Mouse (Mus musculus) T-helper 17 cell (primary cell): ENCODE results near the gene Foxd4.

Experiments
- in situ Hi-C, 2 experiments: fragments of 300-600 bp; cut with MboI, MseI; formaldehyde crosslinking; loops; 1 replicate in 1 of 2; 2 replicates in 1 of 2; pipeline ENCODE4 v1.15.1; 2025; ENCODE audit warnings: high pct_unique_total_duplicates in 2 of 2

Foxd4 gene

DNA sequence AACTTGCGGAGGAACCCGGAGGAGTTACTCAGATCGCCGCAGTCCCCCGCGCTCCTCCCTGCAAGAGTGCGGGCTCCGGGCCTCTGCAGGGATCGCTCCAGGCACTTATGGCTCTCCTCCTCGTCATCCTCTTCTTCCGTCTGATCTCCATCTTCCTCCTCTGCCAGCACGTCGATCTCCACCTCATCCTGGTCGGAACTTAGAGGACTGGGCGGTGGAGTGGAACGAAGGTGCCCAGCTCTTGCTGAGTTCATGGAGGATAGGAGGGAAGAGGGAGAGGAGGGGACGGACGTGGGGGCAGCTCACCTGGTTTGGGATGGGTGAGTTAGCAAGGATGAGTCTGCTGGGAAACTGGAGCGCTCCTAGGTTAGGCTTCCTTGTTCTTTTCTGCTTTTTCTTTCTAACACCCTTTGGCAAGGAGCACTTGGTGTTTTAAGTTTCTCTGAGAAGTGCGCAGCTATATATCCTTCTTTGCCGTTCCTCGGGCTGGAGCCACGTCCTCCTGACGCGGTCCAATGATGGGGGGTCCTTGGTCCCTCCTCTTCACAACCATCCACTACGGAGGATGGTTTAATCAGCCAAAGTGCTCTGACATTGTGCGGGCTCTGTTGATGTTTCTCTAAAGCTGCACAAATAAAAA is at the start of gene Foxd4:
TSS of gene Foxd4 (minus strand) at position 617 of the 640 bp plus-strand sequence.
- in situ Hi-C loops: no loop called here

DNA sequence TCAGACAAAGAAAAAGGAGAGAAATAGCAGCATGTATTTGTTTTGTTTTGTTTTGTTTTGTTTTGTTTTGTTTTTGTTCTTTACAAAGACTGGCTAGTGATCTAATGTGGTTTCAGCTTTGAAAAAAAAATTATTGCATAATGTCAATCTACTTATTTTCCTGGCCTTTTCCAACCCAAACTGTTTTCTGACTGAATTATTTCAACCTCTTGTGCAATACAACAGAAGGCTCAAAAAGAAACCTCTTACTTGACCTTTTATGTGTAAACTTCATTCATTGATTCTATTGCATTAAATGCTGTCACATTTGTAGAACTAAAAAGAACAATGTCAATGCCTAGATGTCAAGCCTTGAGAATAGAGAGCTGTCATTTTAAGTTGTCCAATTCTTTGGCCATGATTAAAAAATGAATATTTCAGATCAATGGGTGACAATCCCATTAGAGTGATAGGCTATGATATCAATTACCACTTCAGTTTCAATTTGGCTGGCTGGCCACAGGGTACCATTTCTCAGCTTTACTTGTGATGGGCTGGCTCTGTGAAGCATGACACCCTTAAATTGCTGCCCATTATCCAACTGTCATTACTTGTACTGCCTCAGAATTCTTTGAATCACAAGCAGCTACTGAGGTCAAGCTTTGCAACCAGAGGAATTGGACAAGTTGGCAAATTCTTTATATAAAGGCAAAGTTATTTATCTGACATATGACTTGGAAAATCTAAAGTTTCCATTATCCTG is 44.7 kb upstream of the Foxd4 start:
- in situ Hi-C loops: no loop called here

GRCm38 (mm10) chr19:24937084-24937483 is 36.1 kb upstream of the Foxd4 start:
- in situ Hi-C loops: no loop called here

- in situ Hi-C loops: no loop called here
Observed at GRCm38 (mm10) chr19:24929041-24929440, 28.0 kb upstream of the Foxd4 start.

- in situ Hi-C loops: no loop called here
Observed at GRCm38 (mm10) chr19:24920866-24921265, 19.9 kb upstream of the Foxd4 start.

DNA sequence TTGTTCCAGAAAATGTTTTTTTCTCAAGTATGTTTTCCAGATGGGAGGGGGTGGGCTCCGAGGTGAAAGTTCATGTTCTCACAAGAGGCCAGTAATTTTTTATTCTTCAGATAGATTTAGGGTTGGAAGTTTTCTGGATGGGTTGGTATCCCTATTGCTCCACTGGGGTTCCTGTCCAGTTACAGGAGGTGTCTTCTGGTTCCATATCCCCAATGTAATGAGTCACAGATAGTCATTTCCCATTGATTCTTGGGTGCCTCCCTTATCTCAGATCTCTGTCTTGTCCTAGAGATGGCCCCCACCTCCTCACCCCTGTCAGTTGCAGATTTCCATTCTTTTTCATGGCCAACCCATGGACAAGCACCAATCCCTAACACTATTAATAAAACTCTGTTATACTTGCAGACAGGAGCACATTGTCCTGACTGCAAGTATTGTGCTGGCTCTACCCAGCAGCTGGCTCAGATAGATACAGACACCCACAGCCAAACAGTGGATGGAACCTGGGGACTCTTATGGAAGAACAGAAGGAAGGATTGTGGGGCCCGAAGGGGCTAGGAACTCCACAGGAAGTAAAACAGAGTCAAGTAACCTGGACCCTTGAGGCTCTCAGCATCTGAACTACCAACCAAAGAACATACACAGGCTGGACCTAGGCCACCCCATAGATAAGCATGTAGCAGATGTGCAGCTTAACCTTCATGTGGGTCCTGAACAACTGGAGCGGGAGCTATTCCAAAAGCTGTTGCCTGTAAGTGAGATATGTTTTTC is 7.6 kb upstream of the Foxd4 start:
- in situ Hi-C loops: no loop called here

DNA sequence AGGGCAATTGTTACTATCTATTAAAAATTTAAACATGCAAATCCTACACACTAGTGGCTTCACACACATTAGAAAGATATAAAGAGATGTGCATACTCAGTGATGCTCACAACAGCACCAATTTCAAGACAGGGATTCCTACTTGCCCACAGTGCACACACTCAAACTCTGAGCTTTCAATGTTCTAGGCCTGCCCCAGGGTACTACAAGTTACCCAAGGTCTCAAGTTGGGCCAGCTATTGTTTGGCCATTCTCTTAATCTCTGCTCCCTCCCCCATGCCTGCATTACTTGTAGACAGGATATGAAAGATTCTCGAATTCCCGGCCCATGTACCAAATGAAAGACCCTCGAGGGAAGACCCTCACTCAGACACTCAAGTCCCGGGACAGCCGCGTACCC is 6.7 kb upstream of the Foxd4 start:
- in situ Hi-C loops: no loop called here

DNA sequence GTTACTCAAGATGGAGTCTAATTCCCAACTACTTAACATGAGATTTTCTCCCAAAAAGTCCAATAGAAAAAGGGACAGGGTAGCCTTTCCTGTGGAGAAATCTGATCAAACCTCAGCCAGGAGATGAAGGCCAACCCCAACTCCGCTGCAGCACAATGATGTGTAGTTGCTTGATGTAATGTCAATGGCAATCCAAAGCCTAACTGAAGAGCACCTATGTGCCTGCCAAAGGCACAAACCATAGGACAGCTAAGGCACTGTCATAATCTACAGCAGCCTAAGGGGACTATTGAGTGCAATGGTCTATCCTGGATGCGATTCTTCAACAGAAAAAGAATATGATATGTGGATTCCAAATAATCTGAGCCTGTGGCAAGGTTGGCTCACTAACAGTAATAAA is 1.8 kb upstream of the Foxd4 start:
- in situ Hi-C loops: no loop called here

DNA sequence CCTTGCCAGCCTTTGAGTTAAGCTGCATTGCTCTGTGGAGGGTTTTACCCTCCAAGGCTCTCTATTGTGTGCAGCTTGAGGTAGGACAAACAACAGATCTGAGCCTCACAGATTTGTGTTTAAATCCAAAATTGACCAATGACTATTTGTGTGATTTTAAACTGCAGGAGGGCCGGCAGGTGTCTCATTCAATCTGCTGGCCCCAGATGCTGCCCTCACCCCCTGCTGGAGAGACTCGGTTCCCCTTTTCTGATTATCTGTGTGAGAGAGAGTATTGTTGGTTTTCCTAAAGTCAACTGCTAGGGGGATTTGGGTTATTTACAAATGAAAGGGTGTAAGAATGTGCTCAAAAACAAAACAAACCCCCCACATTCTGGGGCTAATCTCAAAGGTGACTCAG is 1.3 kb upstream of the Foxd4 start:
- in situ Hi-C loops: no loop called here

DNA sequence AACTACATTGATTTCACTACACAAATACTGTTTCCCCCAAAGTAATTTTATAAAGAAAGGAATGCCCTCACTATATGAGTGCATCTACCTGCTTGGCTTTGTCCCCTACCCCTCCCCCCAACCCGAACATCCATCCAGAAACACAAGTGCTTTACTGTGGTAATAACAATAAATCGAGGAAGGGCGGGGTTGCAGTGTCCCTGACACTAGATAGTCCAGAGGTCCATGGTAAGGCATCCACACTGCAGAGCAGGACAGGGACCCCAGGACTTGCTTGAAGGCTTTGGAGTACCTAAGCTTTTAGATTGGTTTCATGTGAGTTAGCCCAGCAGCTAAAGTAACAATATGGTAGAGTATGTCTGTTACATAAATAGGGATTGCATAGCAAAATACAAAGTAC is 669 bp upstream of the Foxd4 start:
- in situ Hi-C loops: no loop called here

- in situ Hi-C loops: no loop called here
Observed at GRCm38 (mm10) chr19:24899578-24900544, 1.1 kb downstream of the Foxd4 start.

- in situ Hi-C loops: no loop called here
Observed at GRCm38 (mm10) chr19:24898737-24899577, 2.0 kb downstream of the Foxd4 start.

GRCm38 (mm10) chr19:24897896-24898736 is 2.9 kb downstream of the Foxd4 start:
- in situ Hi-C loops: no loop called here

DNA sequence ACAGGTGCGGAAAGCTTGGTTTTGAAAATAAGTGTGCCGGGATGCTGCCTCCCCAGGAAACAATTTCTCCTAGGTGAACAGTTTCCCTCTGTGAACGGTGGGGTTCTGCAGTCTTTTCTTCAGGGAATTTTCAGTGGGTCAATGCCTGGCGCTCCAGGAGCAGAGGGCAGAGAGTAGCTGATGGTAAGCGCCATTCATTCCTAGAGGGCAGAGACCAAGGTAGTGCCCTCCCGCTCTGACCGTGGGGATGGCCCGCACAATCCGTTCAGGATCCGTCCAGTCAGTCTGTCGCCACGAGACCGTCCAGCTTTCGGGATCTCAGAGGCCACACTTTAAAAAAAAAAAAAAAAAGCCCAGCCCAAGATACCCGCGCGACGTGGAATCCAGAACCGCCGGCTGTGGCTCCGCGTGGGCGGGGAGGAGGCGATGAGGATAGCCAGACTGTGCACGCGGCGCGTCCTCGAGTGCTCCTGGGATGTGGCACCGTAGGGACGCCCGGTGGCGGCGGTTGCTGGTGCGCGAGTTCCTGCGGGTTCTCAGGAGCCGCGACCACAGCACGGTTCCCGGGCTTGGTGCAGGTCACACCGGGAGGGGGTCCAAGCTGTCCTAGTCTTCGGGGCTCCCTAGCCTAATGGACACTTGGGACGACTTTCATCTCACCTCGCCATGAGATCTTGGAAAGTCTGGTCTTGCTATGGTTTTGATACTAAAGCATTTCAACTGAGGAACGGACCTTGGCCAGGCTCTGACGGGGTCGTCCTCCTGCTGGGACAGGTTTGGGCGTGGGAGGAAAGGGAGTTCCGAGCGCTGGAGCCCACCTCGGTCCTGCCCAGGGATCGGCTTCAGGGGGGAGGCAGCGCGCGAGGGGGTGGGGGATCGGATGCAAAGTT is 3.7 kb downstream of the Foxd4 start:
- in situ Hi-C loops: no loop called here

GRCm38 (mm10) chr19:24896536-24896935 is 4.5 kb downstream of the Foxd4 start:
- in situ Hi-C loops: no loop called here

DNA sequence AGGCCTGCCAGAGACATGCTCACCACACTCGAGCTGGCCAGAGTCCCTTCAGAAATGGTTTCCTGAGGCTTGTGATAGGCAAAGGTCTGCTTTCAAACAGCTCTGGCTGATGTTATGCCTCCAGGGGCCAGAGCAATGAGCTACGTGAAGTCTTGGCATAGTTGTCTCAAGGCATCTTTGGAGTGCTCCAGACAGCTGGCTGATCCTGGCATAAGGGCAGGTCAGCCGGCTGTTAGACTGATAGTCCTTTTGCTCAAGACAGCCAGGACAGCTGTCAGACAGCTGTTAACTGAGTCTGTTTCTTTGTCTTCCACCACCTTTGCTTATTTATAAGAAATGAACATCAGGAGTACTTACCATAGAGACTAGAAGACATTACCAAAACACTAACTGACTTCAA is 14.1 kb downstream of the Foxd4 start:
- in situ Hi-C loops: loop anchor here in 1 of 2 experiments (10.0 kb wide), 1 partner anchor 1958 kb away; no protein-coding TSS in a partner anchor

- in situ Hi-C loops: loop anchor here in 1 of 2 experiments (10.0 kb wide), 1 partner anchor 1959 kb away; no protein-coding TSS in a partner anchor
Observed at GRCm38 (mm10) chr19:24885504-24885903, 15.5 kb downstream of the Foxd4 start.

GRCm38 (mm10) chr19:24881237-24881636 is 19.8 kb downstream of the Foxd4 start:
- in situ Hi-C loops: loop anchor here in 1 of 2 experiments (10.0 kb wide), 1 partner anchor 1964 kb away; no protein-coding TSS in a partner anchor
